In the genomic region with DNA sequence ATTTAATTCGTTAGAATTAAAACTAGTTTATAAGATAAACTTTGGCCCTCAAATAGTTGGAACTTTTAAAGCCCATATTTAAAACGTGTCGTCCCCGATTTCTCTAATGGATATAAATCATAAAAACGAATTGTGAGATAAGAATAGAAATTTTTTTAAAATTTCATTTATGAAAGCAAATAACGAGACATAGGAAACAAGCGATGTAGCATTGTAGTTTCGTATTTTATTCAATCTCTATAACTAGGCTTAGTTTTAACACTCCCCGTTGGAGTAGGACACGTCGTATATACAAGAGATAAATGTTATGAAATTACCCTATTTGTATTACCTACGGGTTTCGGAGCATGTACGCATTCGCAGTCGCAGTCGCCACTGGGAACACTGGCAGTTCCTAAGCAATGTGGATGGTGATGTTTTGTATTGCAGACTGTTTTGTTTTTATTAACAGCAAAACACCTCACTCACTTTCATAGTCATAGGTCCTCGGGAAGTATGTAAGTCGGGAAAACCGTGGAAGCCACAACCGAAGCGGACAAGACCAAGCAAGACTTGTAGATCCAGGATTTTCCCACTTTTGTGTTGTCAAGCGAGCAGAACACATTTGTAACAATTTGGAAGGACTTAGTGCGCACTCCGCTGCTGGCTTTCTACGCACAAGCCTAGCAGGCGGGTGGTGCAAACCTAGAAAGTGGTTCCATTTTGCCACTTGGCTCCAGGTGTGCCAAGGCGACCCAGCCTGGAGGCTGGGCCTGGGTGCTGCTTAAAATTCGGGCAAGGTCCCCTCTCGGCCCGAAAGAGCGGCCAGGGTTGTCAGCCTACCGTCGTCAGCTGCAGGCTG, we compare ENCODE assay signal across 8 mouse cellular contexts. TPM values are rescaled to one million over a fixed set of nuclear protein-coding genes. Genes with fewer than 3 reads are reported as not detected.
DNase-seq lines count a peak whose midpoint lies in the region; ATAC-seq and TF ChIP-seq lines count a peak whose summit lies in the region.

No protein-coding gene starts in this region.

- no peaks in the 10 kb centered on the region for H3K9me3 ChIP-seq in heart, embryonic 11.5 days (replicated peaks; ENCODE audit: control insufficient read depth, low read length)
- no peaks in the 10 kb centered on the region for H3K9me3 ChIP-seq in hindbrain, embryonic 10.5 days
- H3K9me3 ChIP-seq in midbrain, embryonic 11.5 days (ENCODE audit: control insufficient read depth, low read length) = no peaks in the 10 kb centered on the region

- H3K27ac ChIP-seq in heart, embryonic 11.5 days (ENCODE audit: low read depth, low read length) = no peak overlapping the region
- H3K27ac ChIP-seq in hindbrain, embryonic 10.5 days = 0 out of 2 replicates have a peak overlapping the region, but pooled peaks have one; percentile 0
- H3K27ac ChIP-seq in midbrain, embryonic 11.5 days (ENCODE audit: low read depth, low read length) = no peak overlapping the region

- H3K4me1 ChIP-seq in heart, embryonic 11.5 days (ENCODE audit: control insufficient read depth, insufficient read depth, low read length) = peaks cover 20% of the 10 kb centered on the region
- peaks cover 29% of the 10 kb centered on the region for H3K4me1 ChIP-seq in hindbrain, embryonic 10.5 days (replicated peaks)
- H3K4me1 ChIP-seq in midbrain, embryonic 11.5 days (ENCODE audit: control insufficient read depth, insufficient read depth, low read length) = peaks cover 13% of the 10 kb centered on the region

- DNase-seq in heart, adult 11 months = no peak
- DNase-seq in brain, embryonic 14.5 days (ENCODE audit: low read depth) = peak; percentile 67
- DNase-seq in hindbrain, embryonic 10.5 days (ENCODE audit: low spot score) = no peak
- DNase-seq in midbrain, embryonic 11.5 days (ENCODE audit: low spot score, missing footprints) = peak; percentile 96
- DNase-seq in T-cell, adult 2 months (ENCODE audit: low spot score) = no peak
- no peak for DNase-seq in adrenal gland, postnatal 25 days

- H3K27me3 ChIP-seq in heart, embryonic 11.5 days (ENCODE audit: control insufficient read depth, insufficient read depth, low read length) = peaks cover 79% of the 10 kb centered on the region
- H3K27me3 ChIP-seq in hindbrain, embryonic 10.5 days (ENCODE audit: insufficient read depth, poor library complexity, severe bottlenecking) = peaks cover 96% of the 10 kb centered on the region
- peaks cover 53% of the 10 kb centered on the region for H3K27me3 ChIP-seq in midbrain, embryonic 11.5 days (ENCODE audit: control insufficient read depth, insufficient read depth, low read length)

- peak overlapping the region; percentile 80 for H3K4me2 ChIP-seq in heart, embryonic 11.5 days
- peak overlapping the region; percentile 79 for H3K4me2 ChIP-seq in midbrain, embryonic 11.5 days

- no peak for ATAC-seq in heart, embryonic 11.5 days (replicated peaks; ENCODE audit: insufficient number of reproducible peaks, low FRiP score, low TSS enrichment)
- ATAC-seq in midbrain, embryonic 11.5 days (ENCODE audit: low FRiP score) = no peak
- ATAC-seq in activated CD4-positive, CD25-positive, alpha-beta regulatory T cell, adult 4 months = no peak

- no peak for TF ChIP-seq CTCF in brain, embryonic 14.5 days (IDR thresholded peaks at IDR 0.05; ENCODE audit: borderline replicate concordance, extremely low read depth, insufficient read depth, insufficient read length)

- no peak overlapping the region for H3K9ac ChIP-seq in heart, embryonic 11.5 days (ENCODE audit: low read depth, low read length)
- H3K9ac ChIP-seq in midbrain, embryonic 11.5 days (ENCODE audit: low read length) = peak overlapping the region; percentile 59; the same call in 1 of the 2 replicates

- peak overlapping the region; percentile 49 for H3K4me3 ChIP-seq in heart, embryonic 11.5 days (ENCODE audit: low read depth, low read length)
- peak overlapping the region; percentile 53 for H3K4me3 ChIP-seq in hindbrain, embryonic 10.5 days
- H3K4me3 ChIP-seq in midbrain, embryonic 11.5 days (ENCODE audit: low read depth, low read length) = peak overlapping the region; percentile 46

- 6% methylated on average over 34 of the region's 34 CpGs for WGBS in heart, embryonic 11.5 days (ENCODE audit: insufficient replicate concordance)
- WGBS in hindbrain, embryonic 10.5 days = 3% methylated on average over 34 of the region's 34 CpGs
- WGBS in midbrain, embryonic 11.5 days = 2% methylated on average over 34 of the region's 34 CpGs

- no peaks in the 10 kb centered on the region for H3K36me3 ChIP-seq in heart, embryonic 11.5 days (ENCODE audit: control insufficient read depth, insufficient read depth, low read length)
- H3K36me3 ChIP-seq in hindbrain, embryonic 10.5 days = no peaks in the 10 kb centered on the region
- no peaks in the 10 kb centered on the region for H3K36me3 ChIP-seq in midbrain, embryonic 11.5 days (ENCODE audit: control insufficient read depth, insufficient read depth, low read length)

- TF ChIP-seq POLR2A in brain, embryonic 14.5 days (IDR thresholded peaks at IDR 0.05; ENCODE audit: borderline replicate concordance, extremely low read depth, insufficient read depth, insufficient read length, poor library complexity, severe bottlenecking) = no peak

RNA-seq across cellular contexts. Expression of a gene that starts 2.0 kb away (rescaled TPM):
- polyA plus RNA-seq in heart, embryonic 11.5 days (2014; fragmentation: Nextera tagmentation; extraction: Ambion mirVana) = not detected in 2 replicates
- 0.13 and 0.41 TPM in 2 replicates for polyA plus RNA-seq in brain, embryonic 14.5 days (2012; rRNA removed)
- 0.24 and 0.42 TPM in 2 replicates for polyA plus RNA-seq in hindbrain, embryonic 10.5 days (2016; fragmentation: Nextera tagmentation; extraction: Ambion mirVana)
- polyA plus RNA-seq in midbrain, embryonic 11.5 days (2014; fragmentation: Nextera tagmentation; extraction: Ambion mirVana) = 0.47 and 0.87 TPM in 2 replicates
- polyA plus RNA-seq in activated CD4-positive, CD25-positive, alpha-beta regulatory T cell, adult 4 months (2017; shearing (Covaris generic)) = not detected
- total RNA-seq in adrenal gland, postnatal 25 days (2021) = not detected in 2 replicates

RNA-seq across cellular contexts. Expression of a gene that starts 23.5 kb away (rescaled TPM):
- polyA plus RNA-seq in heart, embryonic 11.5 days (2014; fragmentation: Nextera tagmentation; extraction: Ambion mirVana) = 642 and 698 TPM in 2 replicates
- 33.8 and 40.5 TPM in 2 replicates for polyA plus RNA-seq in brain, embryonic 14.5 days (2012; rRNA removed)
- polyA plus RNA-seq in hindbrain, embryonic 10.5 days (2016; fragmentation: Nextera tagmentation; extraction: Ambion mirVana) = 280 and 317 TPM in 2 replicates
- 270 and 273 TPM in 2 replicates for polyA plus RNA-seq in midbrain, embryonic 11.5 days (2014; fragmentation: Nextera tagmentation; extraction: Ambion mirVana)
- 100 to 1,000 TPM; 242 to 258 TPM for polyA plus RNA-seq in activated CD4-positive, CD25-positive, alpha-beta regulatory T cell, adult 4 months (2017; shearing (Covaris generic))
- total RNA-seq in adrenal gland, postnatal 25 days (2021) = 183 and 198 TPM in 2 replicates

RNA-seq across cellular contexts. Expression of a gene that starts 37.3 kb away (rescaled TPM):
- polyA plus RNA-seq in heart, embryonic 11.5 days (2014; fragmentation: Nextera tagmentation; extraction: Ambion mirVana) = 5.3 and 6.3 TPM in 2 replicates
- 3.4 and 6.7 TPM in 2 replicates for polyA plus RNA-seq in brain, embryonic 14.5 days (2012; rRNA removed)
- polyA plus RNA-seq in hindbrain, embryonic 10.5 days (2016; fragmentation: Nextera tagmentation; extraction: Ambion mirVana) = 0.13 and 0.17 TPM in 2 replicates
- polyA plus RNA-seq in midbrain, embryonic 11.5 days (2014; fragmentation: Nextera tagmentation; extraction: Ambion mirVana) = 0.19 and 0.46 TPM in 2 replicates
- not detected for polyA plus RNA-seq in activated CD4-positive, CD25-positive, alpha-beta regulatory T cell, adult 4 months (2017; shearing (Covaris generic))
- 46.2 and 54.3 TPM in 2 replicates for total RNA-seq in adrenal gland, postnatal 25 days (2021)

Comparison
In these comparisons a context has a peak if more than half of its experiments do, and no peak if none do; other contexts are left out.
1. DNase-seq: peak in brain, embryonic 14.5 days (single experiment) and midbrain, embryonic 11.5 days (single experiment); none in heart, adult 11 months (single experiment), hindbrain, embryonic 10.5 days (single experiment), T-cell, adult 2 months (single experiment) and adrenal gland, postnatal 25 days (single experiment).
2. Peak in every context shown above with its lines, with median percentiles within 50 percentile points of each other: H3K4me3 ChIP-seq.